8 mouse cellular contexts compared by ENCODE assay signal in genomic region chr3:95283589-95283941, GRCm38 (mm10). TPM values are rescaled to one million over a fixed set of nuclear protein-coding genes. Genes with fewer than 3 reads are reported as not detected.
DNase-seq lines count a peak whose midpoint lies in the region; ATAC-seq and TF ChIP-seq lines count a peak whose summit lies in the region.

No protein-coding gene starts in this region.

- DNase-seq in thymus, adult 2 months: no peak
- DNase-seq in thymus, postnatal 0 days (ENCODE audit: low spot score): no peak
- DNase-seq in right cerebral cortex, adult 18-20 months: no peak
- no peak for DNase-seq in layer of hippocampus, adult 9-11 months
- DNase-seq in adrenal gland, postnatal 4 days (ENCODE audit: low spot score in 2 of 2): no peak

- no peak for TF ChIP-seq POLR2A in thymus, adult 2 months (IDR thresholded peaks at IDR 0.05; ENCODE audit: control insufficient read depth, extremely low read depth, insufficient read depth, low read length, poor library complexity)

- H3K27ac ChIP-seq in thymus, adult 2 months (ENCODE audit: control insufficient read depth, insufficient read depth, low read length): peak overlapping the region; percentile 93; the same call in 1 of the 2 replicates
- peak overlapping the region; percentile 98 for H3K27ac ChIP-seq in liver, embryonic 12.5 days

- no peak for TF ChIP-seq CTCF in thymus, adult 2 months (IDR thresholded peaks at IDR 0.05; ENCODE audit: borderline replicate concordance, control insufficient read depth, extremely low read depth, insufficient read depth, low read length, poor library complexity)

- peak overlapping the region; percentile 87 for H3K4me2 ChIP-seq in liver, embryonic 12.5 days

- H3K27me3 ChIP-seq in erythroblast, embryonic 14.5 days (ENCODE audit: control insufficient read depth): no peaks in the 10 kb centered on the region
- H3K27me3 ChIP-seq in thymus, adult 2 months (ENCODE audit: control insufficient read depth, insufficient read depth, low read length): no peaks in the 10 kb centered on the region
- H3K27me3 ChIP-seq in liver, embryonic 12.5 days (replicated peaks): no peaks in the 10 kb centered on the region

- ATAC-seq in erythroblast, adult 5-6 weeks (replicated peaks; ENCODE audit: low FRiP score, poor library complexity, severe bottlenecking): no peak
- ATAC-seq in liver, embryonic 12.5 days: no peak

- peaks cover 33% of the 10 kb centered on the region for H3K36me3 ChIP-seq in erythroblast, embryonic 14.5 days (ENCODE audit: control insufficient read depth)
- H3K36me3 ChIP-seq in thymus, adult 2 months (ENCODE audit: control insufficient read depth, insufficient read depth, low read length): peaks cover 5% of the 10 kb centered on the region; the same call in 1 of the 2 replicates
- H3K36me3 ChIP-seq in liver, embryonic 12.5 days: peaks cover 18% of the 10 kb centered on the region

- WGBS in thymus, adult 2 months: 4% methylated on average over 7 of the region's 7 CpGs
- 3% methylated on average over 7 of the region's 7 CpGs for WGBS in liver, embryonic 12.5 days (ENCODE audit: insufficient replicate concordance)

- peak overlapping the region; percentile 91 for H3K9ac ChIP-seq in liver, embryonic 12.5 days

- H3K4me1 ChIP-seq in erythroblast, embryonic 14.5 days (ENCODE audit: control insufficient read depth): peaks cover 67% of the 10 kb centered on the region
- peaks cover 16% of the 10 kb centered on the region for H3K4me1 ChIP-seq in thymus, adult 2 months (replicated peaks; ENCODE audit: control insufficient read depth, insufficient read depth, low read length)
- peaks cover 56% of the 10 kb centered on the region for H3K4me1 ChIP-seq in liver, embryonic 12.5 days

- no peaks in the 10 kb centered on the region for H3K9me3 ChIP-seq in erythroblast, embryonic 14.5 days (ENCODE audit: control insufficient read depth, low read length)
- H3K9me3 ChIP-seq in liver, embryonic 12.5 days (replicated peaks): no peaks in the 10 kb centered on the region

- peak overlapping the region; percentile 93 for H3K4me3 ChIP-seq in erythroblast, embryonic 14.5 days (replicated peaks)
- H3K4me3 ChIP-seq in thymus, adult 2 months (ENCODE audit: control insufficient read depth, insufficient read depth, low read length): peak overlapping the region; percentile 77
- H3K4me3 ChIP-seq in liver, embryonic 12.5 days: peak overlapping the region; percentile 81

RNA-seq across cellular contexts. Expression of gene Prune1, which starts 1.7 kb away (rescaled TPM):
- polyA plus RNA-seq in erythroblast, embryonic 14.5 days (2012): 0.06 and 0.08 TPM in 2 replicates
- total RNA-seq in erythroblast, adult 5-6 weeks (2015; ENCODE audit: low replicate concordance): 3.3 and 7.5 TPM in 2 replicates
- 2.6 and 4.4 TPM in 2 replicates for total RNA-seq in erythroblast, adult 5-6 weeks (2017; ENCODE audit: low replicate concordance)
- 17.2 and 18.5 TPM in 2 replicates for polyA plus RNA-seq in thymus, adult 2 months (2012; rRNA removed)
- polyA plus RNA-seq in thymus, postnatal 0 days (2015; fragmentation: Nextera tagmentation; extraction: Ambion mirVana): 9.0 and 10.1 TPM in 2 replicates
- 11.8 and 12.1 TPM in 2 replicates for polyA plus RNA-seq in liver, embryonic 12.5 days (2016; fragmentation: Nextera tagmentation; extraction: Ambion mirVana)
- total RNA-seq in adrenal gland, postnatal 4 days (2021): 10 to 100 TPM; 31.6 to 32.7 TPM

RNA-seq across cellular contexts. Expression of gene Mindy1, which starts 2.4 kb away (rescaled TPM):
- 6.4 and 7.1 TPM in 2 replicates for polyA plus RNA-seq in erythroblast, embryonic 14.5 days (2012)
- total RNA-seq in erythroblast, adult 5-6 weeks (2015; ENCODE audit: low replicate concordance): 23.2 and 27.4 TPM in 2 replicates
- 17.7 and 28.2 TPM in 2 replicates for total RNA-seq in erythroblast, adult 5-6 weeks (2017; ENCODE audit: low replicate concordance)
- 50.3 and 50.4 TPM in 2 replicates for polyA plus RNA-seq in thymus, adult 2 months (2012; rRNA removed)
- polyA plus RNA-seq in thymus, postnatal 0 days (2015; fragmentation: Nextera tagmentation; extraction: Ambion mirVana): 20.1 and 22.8 TPM in 2 replicates
- polyA plus RNA-seq in liver, embryonic 12.5 days (2016; fragmentation: Nextera tagmentation; extraction: Ambion mirVana): 18.8 and 22.5 TPM in 2 replicates
- total RNA-seq in adrenal gland, postnatal 4 days (2021): 100 to 1,000 TPM; 127 to 130 TPM

RNA-seq across cellular contexts. Expression of gene Anxa9, which starts 23.4 kb away (rescaled TPM):
- polyA plus RNA-seq in erythroblast, embryonic 14.5 days (2012): 0.03 and 0.06 TPM in 2 replicates
- 2.7 and 3.3 TPM in 2 replicates for total RNA-seq in erythroblast, adult 5-6 weeks (2015; ENCODE audit: low replicate concordance)
- 0.98 and 2.1 TPM in 2 replicates for total RNA-seq in erythroblast, adult 5-6 weeks (2017; ENCODE audit: low replicate concordance)
- polyA plus RNA-seq in thymus, adult 2 months (2012; rRNA removed): 1.4 and 1.5 TPM in 2 replicates
- 0.50 and 0.73 TPM in 2 replicates for polyA plus RNA-seq in thymus, postnatal 0 days (2015; fragmentation: Nextera tagmentation; extraction: Ambion mirVana)
- 3.1 and 4.6 TPM in 2 replicates for polyA plus RNA-seq in liver, embryonic 12.5 days (2016; fragmentation: Nextera tagmentation; extraction: Ambion mirVana)
- 1 to 10 TPM; 1.1 to 1.3 TPM for total RNA-seq in adrenal gland, postnatal 4 days (2021)

RNA-seq across cellular contexts. Expression of gene Cers2, which starts 31.0 kb away (rescaled TPM):
- polyA plus RNA-seq in erythroblast, embryonic 14.5 days (2012): 5.9 and 9.3 TPM in 2 replicates
- 45.1 and 45.2 TPM in 2 replicates for total RNA-seq in erythroblast, adult 5-6 weeks (2015; ENCODE audit: low replicate concordance)
- total RNA-seq in erythroblast, adult 5-6 weeks (2017; ENCODE audit: low replicate concordance): 26.8 and 31.9 TPM in 2 replicates
- 129 and 140 TPM in 2 replicates for polyA plus RNA-seq in thymus, adult 2 months (2012; rRNA removed)
- polyA plus RNA-seq in thymus, postnatal 0 days (2015; fragmentation: Nextera tagmentation; extraction: Ambion mirVana): 120 and 126 TPM in 2 replicates
- 134 and 135 TPM in 2 replicates for polyA plus RNA-seq in liver, embryonic 12.5 days (2016; fragmentation: Nextera tagmentation; extraction: Ambion mirVana)
- total RNA-seq in adrenal gland, postnatal 4 days (2021): 100 to 1,000 TPM; 145 to 147 TPM

RNA-seq across cellular contexts. Expression of gene Bnipl, which starts 32.6 kb away (rescaled TPM):
- polyA plus RNA-seq in erythroblast, embryonic 14.5 days (2012): not detected in 2 replicates
- total RNA-seq in erythroblast, adult 5-6 weeks (2015; ENCODE audit: low replicate concordance): not detected in 2 replicates
- 0.68 TPM in 1 of 2 replicates, not detected in the other for total RNA-seq in erythroblast, adult 5-6 weeks (2017; ENCODE audit: low replicate concordance)
- polyA plus RNA-seq in thymus, adult 2 months (2012; rRNA removed): 1.3 and 1.6 TPM in 2 replicates
- 0.35 and 0.40 TPM in 2 replicates for polyA plus RNA-seq in thymus, postnatal 0 days (2015; fragmentation: Nextera tagmentation; extraction: Ambion mirVana)
- not detected in 2 replicates for polyA plus RNA-seq in liver, embryonic 12.5 days (2016; fragmentation: Nextera tagmentation; extraction: Ambion mirVana)
- total RNA-seq in adrenal gland, postnatal 4 days (2021): under 1 TPM in 1 of 2 experiments, not detected in 1; 0.90 TPM
